Mouse (Mus musculus) naive thymus-derived CD4-positive, alpha-beta T cell, adult 5 months (primary cell): ENCODE results near the gene Hyal3. TPM values are rescaled to one million over a fixed set of nuclear protein-coding genes. Genes with fewer than 3 reads are reported as not detected.

Experiments
- polyA plus RNA-seq: library from polyadenylated mRNA; unstranded; fragments of 100-300 nt; shearing (Covaris generic); gene quantifications from one replicate; pipeline ENCODE4 v1.2.1, GENCODE M21; 2017

Hyal3 gene
- polyA plus RNA-seq, result not detected

DNA sequence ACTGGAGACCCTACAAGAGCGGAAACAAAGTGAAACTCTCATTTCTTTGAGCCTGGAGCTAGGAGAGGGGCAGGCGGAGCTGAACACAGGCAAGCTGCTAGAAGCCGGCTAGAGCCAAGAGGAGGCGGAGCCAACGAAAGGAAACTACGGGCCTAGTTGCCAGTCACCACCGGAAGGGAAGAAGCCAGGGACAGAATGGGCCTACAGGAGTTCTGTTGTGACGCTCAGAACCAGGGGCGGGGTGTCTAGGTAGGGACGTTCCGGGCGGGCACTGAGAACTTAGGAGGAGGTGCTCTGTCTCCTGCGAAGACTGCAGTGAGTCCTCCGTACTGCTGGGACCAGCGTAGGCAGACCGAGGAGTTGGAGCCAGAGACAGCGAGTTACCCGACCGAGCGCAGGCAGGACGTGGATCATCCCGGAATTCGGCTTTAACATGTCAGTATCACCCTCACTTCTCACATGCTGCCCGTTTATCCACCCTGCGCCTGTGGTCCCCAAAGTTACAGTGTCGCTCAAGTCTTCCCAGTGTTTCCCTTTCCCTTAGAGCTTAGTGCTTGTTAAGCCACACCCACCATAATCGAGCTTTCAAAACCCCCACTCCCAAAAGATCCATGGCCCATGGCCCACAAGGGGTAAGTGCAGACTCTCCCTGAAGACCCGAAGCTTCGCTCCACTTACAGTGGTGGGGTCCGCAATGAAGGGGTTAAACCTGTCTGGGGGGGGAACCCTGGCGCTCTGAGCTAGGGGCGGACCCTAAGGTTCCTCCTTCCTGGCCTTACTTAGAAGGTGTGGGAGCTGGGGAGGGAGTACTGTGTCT is at the start of gene Hyal3:
TSS of gene Hyal3 (plus strand) at position 318 of the 817 bp plus-strand sequence.

DNA sequence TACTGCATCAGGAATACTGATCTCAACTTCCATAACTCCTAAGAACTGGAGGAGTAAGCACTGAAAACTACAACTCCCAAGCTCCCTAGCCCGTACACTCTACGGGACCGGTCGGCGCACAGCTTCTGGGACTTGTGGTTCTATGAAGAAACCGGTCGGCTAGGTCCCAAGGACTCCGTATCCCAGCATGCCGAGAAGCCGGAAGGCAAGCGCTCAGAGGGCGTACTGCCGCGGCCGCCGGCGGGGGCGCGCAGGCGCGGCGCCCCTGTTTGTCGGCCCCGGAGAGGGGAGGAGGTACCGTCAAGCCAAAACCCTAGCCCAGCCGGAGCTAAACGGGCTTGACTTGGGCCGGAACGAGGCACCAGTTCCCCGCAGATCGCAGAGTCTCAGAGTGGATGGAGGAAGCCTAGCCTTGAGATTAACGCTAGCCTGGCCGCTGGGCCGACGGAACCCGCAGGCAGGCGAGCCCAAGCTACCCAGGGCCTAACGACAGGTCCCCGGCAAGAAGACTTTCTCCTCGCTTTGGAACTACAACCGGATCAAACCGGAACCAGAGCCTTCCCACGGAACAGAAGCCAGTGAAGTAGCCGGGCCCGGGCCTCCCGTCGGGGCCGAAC is 46.7 kb upstream of the Hyal3 start, which contains the start of gene Tmem115:
TSS of gene Tmem115 (plus strand) at position 155 of the 617 bp plus-strand sequence.

DNA sequence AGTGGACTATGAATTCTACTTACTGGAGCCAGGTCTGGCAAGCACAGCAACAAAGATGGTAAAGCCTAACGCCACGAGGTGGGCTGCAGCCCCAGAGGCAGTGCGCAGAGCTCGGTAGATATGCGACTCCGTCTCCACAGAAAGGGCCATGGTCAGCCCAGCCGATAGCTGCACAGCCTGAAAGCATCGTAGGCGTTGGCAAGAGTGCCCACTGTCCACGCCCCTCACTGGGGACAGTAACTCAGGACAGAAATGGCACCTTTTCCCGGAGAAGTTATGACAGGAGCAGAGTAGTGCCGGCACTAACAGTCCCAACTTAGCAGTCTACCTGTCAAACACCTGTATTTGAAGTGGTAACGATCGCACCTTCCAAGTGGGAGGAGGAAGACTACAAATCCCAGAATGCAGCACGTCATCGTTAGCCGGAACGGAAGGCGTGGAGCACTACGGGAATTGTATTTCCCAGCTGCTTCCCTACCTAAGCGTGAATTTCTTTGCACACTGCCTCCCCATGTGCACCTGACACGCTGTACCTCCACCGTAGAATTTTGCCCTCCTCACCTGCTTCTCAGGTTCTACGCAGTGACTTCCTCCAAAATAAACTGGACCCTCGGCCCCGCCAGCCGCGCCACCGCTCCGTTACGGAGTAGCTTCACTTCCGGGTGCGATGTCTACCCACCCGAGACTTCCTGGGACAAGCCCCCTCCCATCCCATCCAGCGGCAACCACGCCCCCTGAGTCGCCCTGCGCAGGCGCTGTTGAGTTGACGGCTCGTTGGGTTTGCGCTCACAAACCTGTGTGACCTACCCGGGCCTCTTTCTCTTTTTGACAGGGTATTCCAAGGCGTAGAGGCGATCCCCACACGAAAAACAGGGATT is 38.9 kb upstream of the Hyal3 start, which contains the start of the genes Cyb561d2 and Nprl2:
TSS of gene Cyb561d2 (minus strand) at position 720 of the 878 bp plus-strand sequence.
TSS of gene Nprl2 (plus strand) at position 753 of the 878 bp plus-strand sequence.

DNA sequence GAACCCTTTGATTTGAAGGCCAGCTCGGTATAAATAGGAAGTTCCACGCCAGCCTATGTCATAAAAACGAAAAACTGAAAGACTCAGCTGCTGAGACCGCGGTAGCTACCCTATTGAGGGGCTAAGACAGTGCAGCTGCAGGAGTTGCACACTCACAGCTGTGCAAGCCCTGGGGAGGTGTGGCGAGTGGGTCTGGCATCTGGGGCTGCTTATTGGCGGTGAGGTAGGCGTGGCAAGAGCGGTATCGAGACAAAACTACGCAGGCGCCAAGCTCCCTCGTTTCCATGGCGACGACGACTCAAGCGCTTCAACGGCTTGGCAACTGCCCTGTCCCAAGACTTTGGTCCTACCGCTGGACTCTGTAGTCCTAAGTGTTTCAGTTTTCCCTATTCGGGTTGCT is 33.6 kb upstream of the Hyal3 start, which contains the start of gene Zmynd10:
TSS of gene Zmynd10 (plus strand) at position 273 of the 400 bp plus-strand sequence.

DNA sequence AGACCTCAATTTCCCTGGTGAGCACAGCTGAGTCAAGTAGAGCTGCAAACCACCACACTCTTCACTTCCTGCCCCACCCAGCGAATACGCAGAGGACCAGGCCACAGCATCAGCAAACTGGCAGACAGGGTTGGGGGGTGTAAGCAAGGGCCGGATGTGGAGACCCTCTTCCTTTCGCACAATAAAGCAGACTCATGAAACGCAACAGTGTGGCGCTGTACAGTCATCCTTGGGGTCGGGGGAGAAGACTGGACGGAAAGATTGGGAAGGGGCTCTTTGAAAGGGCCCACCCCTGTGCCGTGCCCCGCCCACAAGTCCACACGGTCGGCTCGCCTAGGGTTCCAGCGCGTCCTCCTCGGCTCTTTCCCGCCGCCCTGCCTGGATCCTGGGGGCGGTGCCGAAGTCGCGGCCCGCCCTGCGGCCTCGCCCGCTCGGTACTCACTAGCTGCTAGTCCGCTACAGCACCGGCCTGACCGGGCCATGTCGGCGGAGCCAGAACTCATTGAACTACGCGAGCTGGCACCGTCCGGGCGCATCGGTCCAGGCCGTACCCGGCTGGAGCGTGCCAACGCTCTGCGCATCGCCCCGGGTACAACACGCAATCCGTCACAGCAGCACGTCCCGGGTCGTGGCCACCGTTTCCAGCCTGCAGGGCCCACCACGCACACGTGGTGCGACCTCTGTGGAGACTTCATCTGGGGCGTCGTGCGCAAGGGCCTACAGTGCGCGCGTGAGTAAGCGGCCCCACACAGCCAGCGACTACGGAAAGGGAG is 29.3 kb upstream of the Hyal3 start, which contains the start of gene Rassf1:
TSS of gene Rassf1 (plus strand) at position 439 of the 773 bp plus-strand sequence.

DNA sequence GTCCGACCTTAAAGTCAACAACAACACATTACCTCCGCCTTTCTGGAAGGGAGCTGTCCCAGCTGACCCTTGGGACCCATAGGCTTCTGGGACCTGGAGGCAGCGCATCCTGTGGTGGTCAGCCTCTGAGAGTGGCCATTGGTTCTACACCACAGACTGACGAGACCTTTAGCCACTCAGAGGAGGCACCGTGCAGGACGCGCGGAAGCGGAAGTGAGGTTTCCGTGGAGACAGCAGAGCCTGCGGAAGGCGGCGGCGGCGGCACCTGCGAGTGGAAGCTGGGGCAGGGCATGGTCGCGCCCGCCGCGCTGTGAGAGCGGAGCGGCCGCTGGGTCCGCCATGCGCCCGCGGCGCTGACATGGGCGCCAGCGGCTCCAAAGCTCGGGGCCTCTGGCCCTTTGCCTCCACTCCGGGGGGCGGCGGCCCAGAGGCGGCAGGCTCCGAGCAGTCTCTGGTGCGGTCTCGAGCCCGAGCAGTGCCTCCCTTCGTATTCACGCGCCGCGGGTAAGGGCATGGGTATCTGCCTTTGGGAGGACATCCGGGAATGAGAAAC is 17.5 kb upstream of the Hyal3 start, which contains the start of gene Tusc2:
TSS of gene Tusc2 (plus strand) at position 227 of the 553 bp plus-strand sequence.

DNA sequence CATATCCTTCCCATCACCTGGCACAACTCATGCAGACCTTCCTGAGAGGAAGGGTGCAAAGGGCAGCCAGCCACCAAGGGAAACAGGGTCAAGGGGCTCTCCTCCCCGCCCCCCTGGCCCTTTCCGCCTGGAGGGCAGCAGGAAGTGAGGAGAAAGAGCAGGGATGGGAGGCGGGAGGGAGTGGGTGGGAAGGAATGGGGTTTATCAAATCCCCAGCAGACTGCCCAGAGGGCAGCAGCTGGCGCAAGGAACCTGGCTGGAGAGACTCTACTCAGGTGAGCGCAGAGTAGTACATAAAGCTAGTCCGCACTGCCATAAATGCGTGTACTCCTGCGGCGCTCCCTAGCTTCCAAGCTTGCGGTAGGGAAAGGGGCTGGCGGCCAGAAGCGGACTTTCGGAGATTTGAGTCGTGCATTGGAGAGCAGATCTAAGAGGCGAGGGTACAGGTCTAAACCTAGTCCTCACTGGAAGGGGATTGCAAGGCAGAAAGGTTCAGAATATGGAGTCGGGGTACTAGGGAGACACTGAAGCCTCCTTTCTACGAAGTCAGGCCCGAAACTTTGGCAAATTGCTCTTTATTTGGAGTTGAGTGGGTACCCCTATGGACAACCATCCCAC is 12.8 kb upstream of the Hyal3 start, which contains the start of gene Hyal2:
TSS of gene Hyal2 (plus strand) at position 244 of the 618 bp plus-strand sequence.

DNA sequence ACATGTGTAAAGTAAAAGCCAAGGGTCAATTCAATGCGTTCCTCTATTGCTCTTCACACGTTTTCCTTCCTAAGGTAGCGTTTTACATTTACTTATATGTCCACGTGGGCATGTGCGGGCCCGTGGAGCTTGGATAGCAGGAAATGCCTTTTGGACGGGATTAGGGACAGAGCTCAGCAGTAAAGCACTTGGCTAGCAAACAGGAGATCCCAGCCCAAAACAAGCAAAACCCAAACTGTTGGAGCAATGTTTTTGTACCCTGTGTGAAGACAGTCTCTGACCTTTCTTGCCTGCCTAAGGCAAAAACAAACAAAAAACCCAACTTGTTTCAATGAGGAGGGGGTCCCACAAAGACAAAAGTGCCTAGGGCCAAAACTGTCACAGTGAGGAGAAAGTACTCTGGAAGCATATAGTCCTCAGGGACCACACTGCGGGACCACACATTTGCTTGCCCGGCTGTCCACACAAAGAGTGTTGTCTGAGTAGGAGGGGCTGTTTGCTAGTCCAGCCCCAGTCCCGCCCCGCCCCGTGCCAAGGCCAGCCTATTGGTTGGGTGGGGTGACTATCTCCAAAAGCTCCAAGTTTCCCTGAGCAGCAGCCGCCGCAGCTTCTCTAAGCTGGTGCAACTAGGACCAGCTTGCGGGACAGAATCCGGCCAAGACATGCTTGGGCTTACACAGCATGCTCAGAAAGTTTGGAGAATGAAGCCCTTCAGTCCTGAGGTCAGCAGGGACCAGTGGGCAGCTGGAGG is 4.1 kb upstream of the Hyal3 start, which contains the start of gene Hyal1:
TSS of gene Hyal1 (plus strand) at position 571 of the 751 bp plus-strand sequence.

DNA sequence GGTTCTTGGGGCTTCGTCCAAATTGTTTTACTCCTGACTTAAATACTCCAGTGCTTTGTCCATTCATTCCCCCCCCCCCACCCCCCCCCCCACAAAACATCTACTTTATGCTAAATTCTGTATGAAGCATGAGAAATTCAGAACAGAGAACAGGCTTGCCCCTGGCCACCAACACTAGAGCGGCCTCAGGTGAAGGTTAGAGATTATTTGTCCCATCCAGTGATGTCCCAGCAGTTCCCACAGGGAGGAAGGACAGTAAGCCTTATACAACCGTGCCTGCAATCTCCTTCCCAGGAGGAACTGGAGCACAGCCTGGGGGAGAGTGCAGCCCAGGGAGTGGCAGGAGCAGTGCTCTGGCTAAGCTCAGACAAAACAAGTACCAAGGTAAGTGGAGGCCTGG is 2.0 kb upstream of the Hyal3 start, which contains the start of gene Naa80:
TSS of gene Naa80 (plus strand) at position 301 of the 400 bp plus-strand sequence.

DNA sequence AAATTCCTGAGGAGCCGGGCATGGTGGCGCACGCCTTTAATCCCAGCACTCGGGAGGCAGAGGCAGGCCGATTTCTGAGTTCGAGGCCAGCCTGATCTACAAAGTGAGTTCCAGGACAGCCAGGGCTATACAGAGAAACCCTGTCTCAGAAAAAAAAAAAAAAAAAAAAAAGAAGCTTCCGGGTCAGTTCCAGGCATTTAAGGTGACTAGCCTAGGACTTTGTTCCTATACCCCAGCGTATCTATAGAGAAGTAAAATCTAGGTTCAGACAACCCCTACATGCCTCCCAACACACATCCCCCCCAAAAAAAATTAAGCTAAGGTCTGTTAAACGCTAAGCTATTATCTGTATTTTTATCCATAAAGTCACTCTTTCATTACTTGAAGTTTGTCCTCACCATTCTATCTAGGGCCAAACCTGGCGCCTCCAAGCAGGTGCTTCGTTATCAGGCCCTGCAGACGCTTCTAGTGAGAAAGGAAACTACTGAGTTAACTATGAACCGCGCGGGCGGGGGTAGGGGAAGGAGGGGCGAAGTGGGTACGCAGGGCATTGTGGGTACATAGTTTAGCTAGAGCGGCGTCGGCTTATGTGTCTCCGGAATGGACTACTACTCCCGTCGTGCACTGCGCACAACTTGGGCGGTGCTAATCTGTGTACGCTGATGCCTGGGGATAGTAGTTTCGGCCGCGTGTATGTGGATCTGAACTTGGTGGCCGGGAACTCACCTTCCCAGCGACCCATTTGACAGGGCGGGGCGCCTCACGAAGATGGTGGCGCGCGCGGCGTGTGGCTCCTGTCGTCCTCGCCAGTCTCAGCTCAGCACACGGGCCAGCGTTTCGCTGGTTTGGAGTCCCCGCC is 6.6 kb downstream of the Hyal3 start, which contains the start of gene Ifrd2:
TSS of gene Ifrd2 (plus strand) at position 669 of the 859 bp plus-strand sequence.

DNA sequence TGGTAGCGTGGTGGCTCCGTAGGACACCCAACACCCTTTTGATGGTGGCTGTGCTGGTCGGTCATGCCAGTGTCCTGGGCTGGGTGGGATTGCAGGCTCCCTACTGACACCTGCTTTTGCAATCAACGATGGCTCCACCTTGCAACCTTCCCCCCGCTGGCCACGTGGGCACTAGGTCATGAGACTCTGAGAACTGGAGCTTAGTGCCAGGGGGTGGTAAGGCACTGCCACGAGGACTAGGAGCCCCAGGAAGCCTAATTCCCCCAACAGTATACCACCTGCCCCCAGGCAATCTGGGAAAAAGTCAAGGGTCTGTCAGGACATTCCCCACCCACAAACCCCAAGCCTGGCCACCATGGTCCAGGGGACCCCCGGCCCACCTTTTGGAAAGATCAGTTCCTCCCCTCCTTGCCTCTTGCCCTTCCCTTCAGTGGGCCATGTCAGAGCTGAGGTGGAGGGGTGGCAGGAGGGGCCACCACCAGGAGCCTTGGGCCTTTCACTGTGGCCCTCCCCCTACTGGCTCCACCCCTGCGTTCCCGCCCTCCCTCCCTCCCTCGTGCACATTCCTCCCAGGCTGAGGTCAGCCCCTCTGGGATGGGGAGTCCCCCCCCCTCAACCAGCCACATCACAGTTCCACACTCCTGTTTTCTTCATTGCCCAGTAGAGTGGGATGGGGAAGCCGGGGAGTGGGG is 28.3 kb downstream of the Hyal3 start, which contains the start of gene Sema3b:
TSS of gene Sema3b (minus strand) at position 489 of the 692 bp plus-strand sequence.

DNA sequence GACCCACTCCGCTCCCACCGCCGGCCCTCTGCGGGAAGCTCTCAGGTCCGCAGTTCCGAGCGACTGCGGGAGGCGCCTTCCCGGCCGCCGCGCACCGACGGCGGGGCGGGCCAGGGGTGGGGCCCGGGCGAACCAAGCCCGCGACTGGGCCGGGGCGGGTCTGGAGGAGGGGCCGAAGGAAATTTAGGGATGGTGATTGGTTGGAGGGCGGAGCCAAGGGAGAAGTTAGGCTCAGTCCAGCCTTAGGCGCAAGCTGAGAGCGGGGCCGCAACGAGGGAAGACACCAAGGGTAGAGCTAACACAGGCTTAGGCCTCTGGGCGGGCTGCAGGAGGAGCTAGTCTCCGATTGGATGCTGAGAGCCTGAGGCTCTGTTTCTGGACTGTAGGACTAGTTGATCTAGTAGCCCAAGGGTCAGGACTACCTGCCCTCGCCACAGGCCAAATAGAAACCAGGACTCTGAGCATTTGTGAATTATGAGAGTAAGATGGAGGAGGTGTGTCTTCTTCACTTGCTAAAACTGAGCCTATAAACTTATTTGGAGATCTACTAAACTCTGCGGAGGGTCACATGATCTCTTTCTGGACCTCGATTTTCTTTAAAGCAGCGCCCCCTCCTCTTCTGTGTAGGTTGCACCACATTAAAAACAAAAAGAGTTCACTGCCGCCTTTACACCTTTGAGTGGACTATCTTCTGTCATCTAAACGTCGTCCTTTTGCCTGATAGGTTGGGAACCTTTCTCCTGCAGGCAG is 54.8 kb downstream of the Hyal3 start, which contains the start of gene Gnai2:
TSS of gene Gnai2 (minus strand) at position 89 of the 750 bp plus-strand sequence.

Other genes with a start within 250 kb of the Hyal3 start
- 9.9 TPM for gene Hemk1, start 242.5 kb upstream of the Hyal3 start, polyA plus RNA-seq
- gene 6430571L13Rik, start 240.2 kb upstream of the Hyal3 start, polyA plus RNA-seq, result 0.26 TPM
- gene Cacna2d2, start 181.2 kb upstream of the Hyal3 start, polyA plus RNA-seq, result 1.7 TPM
- 53.3 TPM for gene Tmem115, start 46.9 kb upstream of the Hyal3 start, polyA plus RNA-seq
- 26.2 TPM for gene Cyb561d2, start 38.6 kb upstream of the Hyal3 start, polyA plus RNA-seq
- 61.0 TPM for gene Nprl2, start 38.6 kb upstream of the Hyal3 start, polyA plus RNA-seq
- 1.2 TPM for gene Zmynd10, start 33.5 kb upstream of the Hyal3 start, polyA plus RNA-seq
- gene Rassf1, start 29.3 kb upstream of the Hyal3 start, polyA plus RNA-seq, result 104 TPM
- 32.3 TPM for gene Tusc2, start 17.6 kb upstream of the Hyal3 start, polyA plus RNA-seq
- 2.8 TPM for gene Hyal2, start 12.9 kb upstream of the Hyal3 start, polyA plus RNA-seq
- gene Hyal1, start 3.9 kb upstream of the Hyal3 start, polyA plus RNA-seq, result 2.9 TPM
- 14.0 TPM for gene Naa80, start 1.9 kb upstream of the Hyal3 start, polyA plus RNA-seq
- gene Ifrd2, start 6.8 kb downstream of the Hyal3 start, polyA plus RNA-seq, result 24.5 TPM
- not detected for gene Sema3b, start 28.4 kb downstream of the Hyal3 start, polyA plus RNA-seq
- gene Gnai2, start 54.5 kb downstream of the Hyal3 start, polyA plus RNA-seq, result 663 TPM
- 0.11 TPM for gene Slc38a3, start 88.7 kb downstream of the Hyal3 start, polyA plus RNA-seq
- 5.7 TPM for gene Gnat1, start 98.9 kb downstream of the Hyal3 start, polyA plus RNA-seq
- 0.72 TPM for gene Sema3f, start 129.7 kb downstream of the Hyal3 start, polyA plus RNA-seq
- 309 TPM for gene Rbm5, start 190.2 kb downstream of the Hyal3 start, polyA plus RNA-seq